Mouse (Mus musculus) MEL (cell line): ENCODE measurements around the gene Sectm1a. TPM values are rescaled to one million over a fixed set of nuclear protein-coding genes. Genes with fewer than 3 reads are reported as not detected.

Experiments
- DNase-seq: peaks from one replicate; pipeline ENCODE4 v3.0.0; 2011; ENCODE audit warnings: low read depth, low spot score
- H3K27ac ChIP-seq: 2 replicates; pipeline ENCODE4 v1.5.1; 2012; ENCODE audit warnings: low read depth, mild to moderate bottlenecking, control low read depth, low read length, moderate library complexity; ENCODE audit not compliant: control insufficient read depth
- H3K27me3 ChIP-seq, 2 experiments: fragments of 150-350 bp in 1 of 2; sonication (generic) in 1 of 2; 2 replicates each; pipeline ENCODE4 v1.6.1; 2012; ENCODE audit warnings: low read length in 2 of 2, mild to moderate bottlenecking in 2 of 2, improper control_type of control experiment in 1 of 2, moderate library complexity in 1 of 2; ENCODE audit not compliant: insufficient read depth in 2 of 2, control insufficient read depth in 1 of 2
- H3K36me3 ChIP-seq, 2 experiments: 2 replicates each; pipeline ENCODE4 v1.6.1; 2012 to 2014; ENCODE audit warnings: low read length in 2 of 2, improper control_type of control experiment in 1 of 2, inconsistent platforms in 1 of 2, mild to moderate bottlenecking in 1 of 2; ENCODE audit not compliant: insufficient read depth in 2 of 2, control insufficient read depth in 1 of 2
- H3K4me1 ChIP-seq, 2 experiments: fragments of 150-350 bp in 1 of 2; sonication (generic) in 1 of 2; 2 replicates each; pipeline ENCODE4 v1.6.1; 2012; ENCODE audit warnings: low read length in 2 of 2, improper control_type of control experiment in 1 of 2, mild to moderate bottlenecking in 1 of 2; ENCODE audit not compliant: insufficient read depth in 2 of 2, control insufficient read depth in 1 of 2
- H3K4me3 ChIP-seq, 2 experiments: fragments of 150-350 bp in 1 of 2; sonication (generic) in 1 of 2; 2 replicates each; pipeline ENCODE4 v1.5.1; 2012; ENCODE audit warnings: low read depth in 2 of 2, low read length in 2 of 2, mild to moderate bottlenecking in 2 of 2, moderate library complexity in 2 of 2, control low read depth in 1 of 2, improper control_type of control experiment in 1 of 2; ENCODE audit not compliant: control insufficient read depth in 1 of 2, insufficient read depth in 1 of 2
- H3K79me2 ChIP-seq: 2 replicates; pipeline ENCODE4 v1.6.1; 2012; ENCODE audit warnings: mild to moderate bottlenecking, low read length, moderate library complexity; ENCODE audit not compliant: control insufficient read depth, poor library complexity, insufficient read depth
- H3K9ac ChIP-seq: 2 replicates; pipeline ENCODE4 v1.6.1; 2012; ENCODE audit warnings: low read depth, mild to moderate bottlenecking, control low read depth, low read length, moderate library complexity; ENCODE audit not compliant: control insufficient read depth, poor library complexity, severe bottlenecking
- H3K9me3 ChIP-seq: fragments of 150-350 bp; sonication (generic); replicated peaks from 2 replicates; pipeline ENCODE4 v1.6.1; 2012; ENCODE audit warnings: mild to moderate bottlenecking, low read length, improper control_type of control experiment, moderate library complexity; ENCODE audit not compliant: insufficient read depth
- CTCF ChIP-seq, 3 experiments: IDR thresholded peaks in 2 of 3; conservative IDR thresholded peaks in 1 of 3; 2 replicates each; pipeline ENCODE4 v1.5.1; 2011 to 2012; ENCODE audit warnings: low read length in 3 of 3, low read depth in 2 of 3, mild to moderate bottlenecking in 2 of 3, improper control_type of control experiment in 1 of 3, inconsistent platforms in 1 of 3, mixed read lengths in 1 of 3, moderate library complexity in 1 of 3; ENCODE audit not compliant: control insufficient read depth in 1 of 3, insufficient read depth in 1 of 3, poor library complexity in 1 of 3, severe bottlenecking in 1 of 3
- E2F4 ChIP-seq: IDR thresholded peaks from 2 replicates; pipeline ENCODE4 v1.6.1; 2011; ENCODE audit warnings: low read depth, low read length, improper control_type of control experiment, borderline replicate concordance
- ELF1 ChIP-seq: IDR thresholded peaks from 2 replicates; pipeline ENCODE4 v1.6.1; 2014; ENCODE audit warnings: low read depth, mild to moderate bottlenecking, inconsistent platforms, low read length, improper control_type of control experiment, moderate library complexity
- EP300 ChIP-seq, 2 experiments: IDR thresholded peaks; 2 replicates each; pipeline ENCODE4 v1.6.1; 2011; ENCODE audit warnings: improper control_type of control experiment in 2 of 2, low read length in 2 of 2, low read depth in 1 of 2, mild to moderate bottlenecking in 1 of 2
- ETS1 ChIP-seq: IDR thresholded peaks from 2 replicates; pipeline ENCODE4 v1.6.1; 2012; ENCODE audit warnings: low read depth, mild to moderate bottlenecking, inconsistent platforms, low read length, improper control_type of control experiment, moderate library complexity
- GABPA ChIP-seq: IDR thresholded peaks from 2 replicates; pipeline ENCODE4 v1.6.1; 2012; ENCODE audit warnings: low read depth, mild to moderate bottlenecking, inconsistent platforms, low read length, improper control_type of control experiment, moderate library complexity
- HCFC1 ChIP-seq: IDR thresholded peaks from 2 replicates; pipeline ENCODE4 v1.6.1; 2012; ENCODE audit warnings: low read depth, mild to moderate bottlenecking, inconsistent platforms, low read length, improper control_type of control experiment, moderate library complexity
- MAFK ChIP-seq: IDR thresholded peaks from 2 replicates; pipeline ENCODE4 v1.6.1; 2011; ENCODE audit warnings: low read depth, mild to moderate bottlenecking, low read length, improper control_type of control experiment, borderline replicate concordance
- MAX ChIP-seq: IDR thresholded peaks from 2 replicates; pipeline ENCODE4 v1.6.1; 2011; ENCODE audit warnings: low read length, improper control_type of control experiment
- MAZ ChIP-seq: IDR thresholded peaks from 2 replicates; pipeline ENCODE4 v1.6.1; 2012; ENCODE audit warnings: low read depth, mild to moderate bottlenecking, inconsistent platforms, low read length, improper control_type of control experiment
- MXI1 ChIP-seq: IDR thresholded peaks from 2 replicates; pipeline ENCODE4 v1.6.1; 2011; ENCODE audit warnings: mild to moderate bottlenecking, low read depth, low read length, improper control_type of control experiment
- MYC ChIP-seq: IDR thresholded peaks from 2 replicates; pipeline ENCODE4 v1.6.1; 2011; ENCODE audit warnings: low read depth, mild to moderate bottlenecking, low read length, improper control_type of control experiment, moderate library complexity
- NELFE ChIP-seq: IDR thresholded peaks from 2 replicates; pipeline ENCODE4 v1.6.1; 2011; ENCODE audit warnings: low read depth, low read length, improper control_type of control experiment
- NRF1 ChIP-seq: IDR thresholded peaks from 2 replicates; pipeline ENCODE4 v1.6.1; 2014; ENCODE audit warnings: low read depth, mild to moderate bottlenecking, inconsistent platforms, low read length, improper control_type of control experiment, moderate library complexity; ENCODE audit not compliant: poor library complexity, insufficient read depth, severe bottlenecking
- POLR2A ChIP-seq, 2 experiments: IDR thresholded peaks; 2 replicates each; pipeline ENCODE4 v1.6.1; 2011 to 2012; ENCODE audit warnings: low read length in 2 of 2, mild to moderate bottlenecking in 2 of 2, control low read depth in 1 of 2, improper control_type of control experiment in 1 of 2, low read depth in 1 of 2, moderate library complexity in 1 of 2; ENCODE audit not compliant: control insufficient read depth in 1 of 2, insufficient read depth in 1 of 2, poor library complexity in 1 of 2
- POLR2AphosphoS2 ChIP-seq: IDR thresholded peaks from 2 replicates; pipeline ENCODE4 v1.6.1; 2011; ENCODE audit warnings: low read length, improper control_type of control experiment
- POLR2AphosphoS5 ChIP-seq: IDR thresholded peaks from 2 replicates; pipeline ENCODE4 v1.6.1; 2012; ENCODE audit warnings: low read depth, borderline replicate concordance, mild to moderate bottlenecking, inconsistent platforms, low read length, moderate library complexity, mixed read lengths
- SIN3A ChIP-seq: IDR thresholded peaks from 2 replicates; pipeline ENCODE4 v1.6.1; 2012; ENCODE audit warnings: low read length, improper control_type of control experiment, inconsistent platforms
- TBP ChIP-seq: IDR thresholded peaks from 2 replicates; pipeline ENCODE4 v1.8.0; 2011; ENCODE audit warnings: low read depth, low read length, improper control_type of control experiment
- USF2 ChIP-seq, 2 experiments: IDR thresholded peaks; 2 replicates each; pipeline ENCODE4 v1.6.1; 2011 to 2012; ENCODE audit warnings: improper control_type of control experiment in 2 of 2, low read length in 2 of 2, borderline replicate concordance in 1 of 2, inconsistent platforms in 1 of 2, low read depth in 1 of 2, mild to moderate bottlenecking in 1 of 2; ENCODE audit not compliant: insufficient read depth in 1 of 2
- ZMIZ1 ChIP-seq: IDR thresholded peaks from 2 replicates; pipeline ENCODE4 v1.6.1; 2012; ENCODE audit warnings: low read depth, mild to moderate bottlenecking, inconsistent platforms, low read length, improper control_type of control experiment, moderate library complexity
- polyA plus RNA-seq, 2 experiments: library from polyadenylated mRNA; stranded (reverse) in 1 of 2; unstranded in 1 of 2; fragments of >175 nt in 1 of 2; fragments of >200 nt in 1 of 2; gene quantifications; 2 replicates each; pipeline versions ENCODE4 v1.2.1 to v1.2.4; 2012; ENCODE audit warnings: low replicate concordance in 2 of 2, low read depth in 1 of 2; ENCODE audit not compliant: insufficient read length in 2 of 2, insufficient read depth in 1 of 2, missing spikeins in 1 of 2
- total RNA-seq: library from RNA; depleted of rRNA; stranded (reverse); fragments of 300-350 nt; gene quantifications from 2 replicates; pipeline ENCODE4 v1.2.3, GENCODE M21; 2012

The Sectm1a gene
- total and polyA plus RNA-seq, 3 experiments: 22.0 to 22.3 TPM; not detected in 1

- Histone ChIP-seq H3K4me1 (peaks cover 13 to 27% of the 10 kb centered on the region in 2 experiments), H3K9me3 (no peaks in the 10 kb centered on the region), H3K27me3 (no peaks in the 10 kb centered on the region), H3K36me3 (peaks cover 0 to 27% of the 10 kb centered on the region in 2 experiments; a peak in 2 of 4 replicates), H3K27ac (peak within 1 kb of the TSS; percentile 79), H3K4me3 (peak within 1 kb of the TSS; percentile 39 to 82), H3K9ac (peak within 1 kb of the TSS; percentile 89), H3K79me2 (peaks cover 18% of the 10 kb centered on the region)
- no peak for TF ChIP-seq SIN3A
- no peak for TF ChIP-seq CTCF (IDR thresholded peaks at IDR 0.05 in 2 of 3, conservative IDR thresholded peaks at IDR 0.05 in 1 of 3; ENCODE audit: control insufficient read depth in 1 of 3, insufficient read depth in 1 of 3, low read depth in 2 of 3, low read length in 3 of 3, poor library complexity in 1 of 3, severe bottlenecking in 1 of 3)
- TF ChIP-seq POLR2AphosphoS5: no peak
- no peak for DNase-seq
These were observed 37.6 kb upstream of the Sectm1a start, which contains the start of gene Tex19.2 for GRCm38 (mm10) chr11:121118577-121118976. Gene Tex19.2, minus strand, starts transcription at chr11:121118677.

DNA sequence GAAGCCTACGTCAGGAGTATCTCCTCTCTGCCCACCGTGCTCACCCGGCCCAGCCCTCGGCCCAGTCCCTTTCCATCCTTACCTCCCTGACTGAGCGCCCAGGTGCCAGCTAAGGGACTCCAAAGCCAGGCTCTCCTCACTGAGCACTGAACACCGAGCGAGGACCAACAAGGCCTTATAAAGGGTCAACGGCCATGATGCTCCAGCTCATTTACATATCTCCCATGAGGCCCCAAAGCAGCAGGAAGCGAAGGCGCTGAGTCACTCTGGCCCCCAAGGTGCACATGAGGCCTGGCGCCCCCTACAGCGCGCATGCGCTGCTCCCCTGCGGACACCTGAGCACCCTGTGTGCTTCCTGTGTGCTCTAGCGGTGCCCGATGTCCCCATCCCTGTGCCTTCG lies 37.1 kb upstream of the Sectm1a start:
- no peaks in the 10 kb centered on the region for H3K27me3 ChIP-seq
- H3K36me3 ChIP-seq: peaks cover 0 to 25% of the 10 kb centered on the region in 2 experiments; a peak in 2 of 4 replicates
- peak overlapping the region; percentile 89 for H3K9ac ChIP-seq
- peak; percentile 93 for DNase-seq
- peak overlapping the region; percentile 39 to 82 for H3K4me3 ChIP-seq
- H3K9me3 ChIP-seq: no peaks in the 10 kb centered on the region
- peak overlapping the region; percentile 79 for H3K27ac ChIP-seq
- TF ChIP-seq USF2 (IDR thresholded peaks at IDR 0.05; ENCODE audit: borderline replicate concordance in 1 of 2, insufficient read depth in 1 of 2, low read depth in 1 of 2, low read length in 2 of 2): no peak
- TF ChIP-seq POLR2A (IDR thresholded peaks at IDR 0.05; ENCODE audit: control insufficient read depth in 1 of 2, insufficient read depth in 1 of 2, low read depth in 1 of 2, low read length in 2 of 2, poor library complexity in 1 of 2): peak; percentile 76 to 95
- no peak for TF ChIP-seq POLR2AphosphoS5
- peak; percentile 71; the same call in 1 of the 2 replicates for TF ChIP-seq ZMIZ1
- TF ChIP-seq MYC: peak; percentile 84
- TF ChIP-seq MXI1: peak; percentile 37; the same call in 1 of the 2 replicates
- no peak for TF ChIP-seq E2F4
- peak; percentile 81 for TF ChIP-seq NRF1
- TF ChIP-seq ETS1: no peak
- peak; percentile 70; the same call in 1 of the 2 replicates for TF ChIP-seq MAZ
- peak; percentile 73 for TF ChIP-seq HCFC1
- peak; percentile 88 for TF ChIP-seq GABPA
- peak; percentile 77 for TF ChIP-seq ELF1
- peak; percentile 83 for TF ChIP-seq NELFE
- TF ChIP-seq TBP: peak; percentile 97
- peak in 1 of 2 experiments; percentile 58; a peak in 1 of 4 replicates for TF ChIP-seq EP300 (IDR thresholded peaks at IDR 0.05; ENCODE audit: low read depth in 1 of 2, low read length in 2 of 2)
- TF ChIP-seq CTCF (IDR thresholded peaks at IDR 0.05 in 2 of 3, conservative IDR thresholded peaks at IDR 0.05 in 1 of 3; ENCODE audit: control insufficient read depth in 1 of 3, insufficient read depth in 1 of 3, low read depth in 2 of 3, low read length in 3 of 3, poor library complexity in 1 of 3, severe bottlenecking in 1 of 3): peak in 2 of 3 experiments; percentile 39 to 52; a peak in 4 of 6 replicates
- peak; percentile 82 for TF ChIP-seq MAX
- TF ChIP-seq MAFK: peak; percentile 82; the same call in 1 of the 2 replicates
- peak; percentile 74 for TF ChIP-seq POLR2AphosphoS2
- H3K79me2 ChIP-seq: peaks cover 18% of the 10 kb centered on the region
- peaks cover 13 to 24% of the 10 kb centered on the region in 2 experiments for H3K4me1 ChIP-seq
